Mouse (Mus musculus): ENCODE measurements around the gene Klk1b24.
"Not testable (repeated sequence)": the region's sequence is repeated elsewhere in the genome, so short reads cannot be mapped to it uniquely, and the experiment has no call there.

The Klk1b24 gene

DNA sequence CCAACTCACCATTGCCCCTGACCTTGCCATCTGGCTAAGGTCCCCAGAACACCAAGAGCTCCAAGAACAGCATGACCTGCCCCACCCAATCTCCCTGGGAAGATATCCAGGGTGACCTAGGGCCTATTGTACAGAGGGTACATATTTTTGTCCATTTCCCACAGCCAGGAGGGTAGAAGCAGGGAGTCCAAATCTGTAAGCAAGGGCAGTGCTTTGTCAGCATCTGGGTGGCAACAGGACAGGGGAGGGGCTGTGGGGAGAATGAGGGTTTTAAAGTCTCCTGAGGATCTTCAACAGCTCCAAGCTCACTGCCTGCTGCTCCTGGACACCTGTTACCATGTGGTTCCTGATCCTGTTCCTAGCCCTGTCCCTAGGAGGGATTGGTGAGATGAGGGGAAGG, at the start of gene Klk1b24:
Gene Klk1b24 (plus strand): TSS at position 301 of the 400 bp plus-strand sequence.
- not testable (repeated sequence) for DNase-seq (ENCODE audit: low spot score)

DNA sequence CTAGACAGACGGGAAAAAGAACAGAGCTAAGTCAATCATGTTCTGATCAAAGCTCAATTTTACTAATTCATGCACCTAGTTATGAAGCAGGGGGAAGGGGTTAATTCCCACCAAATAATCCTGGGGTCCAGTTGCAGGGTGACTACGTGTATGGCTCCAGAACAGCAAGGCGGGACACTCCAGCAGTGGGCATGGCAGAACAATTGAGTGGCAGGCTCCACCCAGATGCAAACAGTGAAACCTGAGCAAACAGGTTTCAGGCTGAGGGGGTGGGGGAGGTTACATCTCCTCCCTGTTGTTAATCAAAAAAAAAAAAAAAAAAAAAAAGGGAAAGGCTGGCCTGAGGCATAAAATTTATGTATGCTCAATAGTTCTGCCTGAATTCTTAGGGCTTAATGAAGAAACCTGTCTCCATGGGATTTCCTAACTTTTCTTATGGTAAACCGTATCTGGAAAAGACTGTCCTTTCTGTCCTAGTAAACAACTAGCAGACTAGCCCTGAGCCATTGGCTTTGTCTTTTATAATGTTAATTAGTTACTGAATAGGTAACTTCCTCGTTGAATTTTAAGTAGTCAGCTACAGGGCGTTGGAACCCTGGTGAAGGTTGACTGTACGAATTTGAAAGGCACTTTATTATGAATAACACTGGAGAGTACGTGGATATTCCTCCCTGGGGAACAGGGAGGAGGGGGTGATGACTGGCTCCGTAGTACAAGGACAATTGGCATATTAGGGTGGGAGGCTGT, 8.6 kb upstream of the Klk1b24 start:
- no peak for DNase-seq (ENCODE audit: low spot score)

DNA sequence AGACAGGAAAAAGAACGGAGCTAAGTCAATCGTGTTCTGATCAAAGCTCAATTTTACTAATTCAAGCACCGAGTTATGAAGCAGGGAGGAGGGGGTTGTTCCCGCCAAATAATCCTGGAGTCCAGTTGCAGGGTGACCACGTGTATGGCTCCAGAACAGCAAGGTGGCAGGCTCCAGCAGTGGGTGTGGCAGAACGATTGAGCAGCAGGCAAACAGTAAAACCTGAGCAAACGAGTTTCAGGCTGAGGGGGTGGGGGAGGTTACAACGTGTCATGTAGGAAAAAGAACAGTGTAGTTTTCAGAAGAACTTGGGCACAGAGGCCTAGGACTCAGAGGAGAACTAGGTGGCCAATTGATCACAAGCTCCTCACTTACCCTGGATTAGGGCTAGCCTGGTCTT, 1.5 kb upstream of the Klk1b24 start:
- DNase-seq (ENCODE audit: low spot score), result not testable (repeated sequence)

DNA sequence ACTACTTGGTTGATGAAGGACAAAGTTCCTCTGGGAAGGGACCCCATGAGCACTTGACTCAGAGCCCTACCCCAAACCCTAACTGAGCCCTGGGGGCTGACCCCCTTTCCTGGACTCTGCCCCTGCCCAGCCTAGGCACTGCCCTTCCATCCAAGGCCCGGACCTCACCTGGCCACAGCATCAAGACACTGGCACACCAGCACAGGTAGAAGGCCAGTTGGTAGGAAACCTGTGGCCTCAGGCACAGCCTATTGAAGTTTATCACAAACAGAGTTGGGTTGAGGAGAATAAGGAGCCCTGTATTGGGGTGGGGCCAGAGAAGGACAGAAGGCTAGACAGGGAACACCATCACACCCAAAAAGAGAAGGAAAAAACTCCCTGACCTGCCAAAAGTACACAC, 5.4 kb downstream of the Klk1b24 start:
- DNase-seq (ENCODE audit: low spot score), result not testable (repeated sequence)

DNA sequence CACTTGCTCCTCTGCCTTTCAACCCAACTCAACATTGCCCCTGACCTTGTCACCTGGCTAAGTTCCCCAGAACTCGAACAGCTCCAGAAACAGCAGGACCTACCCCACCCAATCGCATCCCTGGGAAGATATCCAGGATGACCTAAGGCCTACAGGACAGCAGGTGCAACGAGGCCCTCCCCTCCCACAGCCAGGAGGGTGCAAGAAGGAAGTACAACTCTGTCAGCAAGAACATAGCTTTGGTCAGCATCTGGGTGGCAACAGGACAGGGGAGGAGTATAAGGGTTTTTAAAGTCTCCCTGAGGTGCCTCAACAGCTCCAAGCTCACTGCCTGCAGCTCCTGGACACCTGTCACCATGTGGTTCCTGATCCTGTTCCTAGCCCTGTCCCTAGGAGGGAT, 9.9 kb downstream of the Klk1b24 start, which contains the start of gene Klk1b3:
Gene Klk1b3 (plus strand): TSS at position 301 of the 400 bp plus-strand sequence.
- no peak for DNase-seq (ENCODE audit: low spot score)

DNA sequence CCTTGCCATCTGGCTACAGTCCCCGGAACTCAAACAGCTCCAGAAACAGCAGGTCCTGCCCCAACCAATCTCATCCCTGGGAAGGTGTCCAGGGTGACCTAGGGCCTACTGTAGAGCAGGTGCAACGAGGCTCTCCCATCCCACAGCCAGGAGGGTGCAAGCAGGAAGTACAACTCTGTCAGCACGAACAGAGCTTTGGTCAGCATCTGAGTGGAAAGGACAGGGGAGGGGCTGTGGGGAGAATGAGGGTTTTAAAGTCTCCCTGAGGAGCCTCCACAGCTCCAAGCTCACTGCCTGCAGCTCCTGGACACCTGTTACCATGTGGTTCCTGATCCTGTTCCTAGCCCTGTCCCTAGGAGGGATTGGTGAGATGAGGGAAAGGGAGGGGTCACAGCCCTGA, 19.1 kb downstream of the Klk1b24 start, which contains the start of gene Klk1b4:
Gene Klk1b4 (plus strand): TSS at position 301 of the 400 bp plus-strand sequence.
- not testable (repeated sequence) for DNase-seq (ENCODE audit: low spot score)

DNA sequence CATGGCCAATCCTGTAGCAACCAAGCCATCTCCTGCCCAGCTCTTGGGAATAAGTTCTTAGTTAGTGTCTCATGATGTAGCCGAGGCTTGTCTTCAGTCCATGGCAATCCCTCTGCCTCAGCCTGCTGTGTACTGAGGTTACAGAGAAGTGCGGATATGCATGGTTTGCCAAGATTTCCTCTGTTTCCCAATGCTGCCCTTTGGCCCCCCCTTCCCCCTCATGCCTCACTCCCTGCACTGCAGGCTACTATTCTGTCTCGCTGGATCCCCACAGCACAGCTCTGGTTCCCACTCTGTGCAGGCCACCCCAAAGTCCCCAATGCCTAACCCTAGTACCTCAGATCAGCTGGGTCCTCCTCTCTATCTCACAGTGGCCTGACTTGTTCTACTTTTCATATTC, 20.3 kb downstream of the Klk1b24 start:
- DNase-seq (ENCODE audit: low spot score), result no peak

DNA sequence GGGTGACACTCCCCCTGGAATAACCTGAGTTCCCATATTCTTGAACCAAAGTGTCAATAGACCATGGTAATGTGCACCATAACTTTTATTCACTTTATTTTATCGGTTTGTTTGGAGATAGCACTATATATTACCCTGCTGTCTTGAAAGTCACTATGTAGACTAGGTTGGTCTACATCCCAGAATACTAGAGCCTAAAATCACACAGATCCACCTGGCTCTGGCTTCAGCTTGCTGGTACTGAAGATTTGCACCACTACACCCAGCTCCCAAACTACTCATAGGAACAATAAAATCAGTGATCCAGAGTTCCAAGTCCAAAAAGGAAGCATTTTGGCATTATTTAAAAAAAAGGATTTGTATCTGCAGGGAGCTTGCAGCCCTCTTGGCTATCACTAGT, 27.6 kb downstream of the Klk1b24 start, which contains the start of gene Klk1b5:
Gene Klk1b5 (plus strand): TSS at position 301 of the 400 bp plus-strand sequence.
- DNase-seq (ENCODE audit: low spot score), result no peak

DNA sequence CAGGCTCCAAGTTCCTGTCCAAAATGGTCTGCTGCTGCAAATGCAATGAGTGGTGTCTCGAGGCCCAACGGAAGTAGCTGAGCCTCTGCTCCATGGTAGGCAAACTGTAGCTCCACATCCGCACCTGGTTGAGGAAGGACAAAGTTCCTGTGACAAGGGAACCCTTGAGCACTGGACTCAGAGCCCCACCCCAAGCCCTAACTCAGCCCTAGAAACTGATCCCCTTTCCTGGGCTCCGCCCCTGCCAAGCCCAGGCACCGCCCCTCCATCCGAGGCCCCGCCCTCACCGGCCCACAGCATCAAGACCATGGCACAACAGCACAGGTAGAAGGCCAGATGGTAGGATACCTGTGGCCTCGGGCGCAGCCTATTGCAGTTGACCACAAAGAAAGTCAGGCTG, 33.6 kb downstream of the Klk1b24 start:
- DNase-seq (ENCODE audit: low spot score), result not testable (repeated sequence)

DNA sequence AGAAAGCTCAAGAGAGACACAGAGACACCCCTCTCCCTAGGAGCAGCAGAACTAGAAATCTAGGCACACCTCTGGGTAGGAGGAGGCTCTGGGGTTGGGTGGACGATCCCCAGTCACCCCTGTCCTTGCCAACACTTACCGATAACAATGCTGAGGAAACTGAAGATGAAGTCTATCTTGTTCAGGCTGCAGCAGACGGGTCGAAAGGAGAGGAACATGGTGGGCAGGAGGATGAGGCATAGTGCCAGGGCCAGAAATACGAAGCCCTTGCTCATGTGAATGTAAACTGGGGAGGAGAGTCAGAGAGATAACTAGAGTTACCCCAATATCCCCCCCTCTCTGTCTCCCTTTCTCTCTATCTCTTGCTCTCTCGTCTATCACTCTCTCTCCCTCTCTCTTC, 34.3 kb downstream of the Klk1b24 start:
- DNase-seq (ENCODE audit: low spot score), result not testable (repeated sequence)

DNA sequence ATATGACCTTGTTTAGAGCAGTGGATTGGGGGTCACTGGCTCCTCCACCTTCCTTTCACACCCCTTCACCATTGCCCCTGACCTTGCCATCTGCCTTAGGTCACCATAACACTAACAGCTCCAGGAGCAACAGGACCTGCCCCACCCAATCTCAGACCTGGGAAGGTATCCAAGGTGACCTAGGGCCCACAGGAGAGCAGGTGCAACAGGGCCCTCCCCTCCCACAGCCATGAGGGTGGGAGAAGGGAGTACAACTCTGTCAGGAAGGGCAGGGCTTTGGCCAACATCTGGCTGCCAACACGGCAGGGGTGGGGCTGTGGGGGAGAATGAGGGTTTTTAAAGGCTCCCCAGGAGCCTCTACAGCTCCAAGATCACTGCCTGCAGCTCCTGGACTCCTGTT, 37.0 kb downstream of the Klk1b24 start, which contains the start of gene Klk1:
Gene Klk1 (plus strand): TSS at position 285 of the 400 bp plus-strand sequence.
- no peak for DNase-seq (ENCODE audit: low spot score)

DNA sequence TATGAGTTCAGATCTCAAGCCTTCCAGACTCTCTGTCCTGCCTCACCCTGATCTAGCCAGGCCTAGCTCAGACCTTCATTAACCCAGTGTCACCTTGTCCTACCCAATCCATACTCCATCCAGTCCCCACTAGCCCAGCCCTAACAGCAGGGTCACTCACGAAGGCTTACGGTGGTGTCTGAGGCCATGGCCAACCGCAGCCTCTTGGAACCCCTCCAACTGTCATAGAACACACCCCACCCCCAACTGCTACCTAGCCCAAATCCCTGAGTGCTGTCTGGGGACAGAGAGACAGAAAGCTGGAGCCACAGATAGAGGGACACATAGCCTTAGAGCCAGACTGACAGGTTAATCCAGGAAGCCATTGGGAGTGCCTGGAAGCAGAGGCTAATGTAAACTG, 47.9 kb downstream of the Klk1b24 start, which contains the start of gene Gm36864:
Gene Gm36864 (plus strand): TSS at position 269 of the 400 bp plus-strand sequence.
- no peak for DNase-seq (ENCODE audit: low spot score)

DNA sequence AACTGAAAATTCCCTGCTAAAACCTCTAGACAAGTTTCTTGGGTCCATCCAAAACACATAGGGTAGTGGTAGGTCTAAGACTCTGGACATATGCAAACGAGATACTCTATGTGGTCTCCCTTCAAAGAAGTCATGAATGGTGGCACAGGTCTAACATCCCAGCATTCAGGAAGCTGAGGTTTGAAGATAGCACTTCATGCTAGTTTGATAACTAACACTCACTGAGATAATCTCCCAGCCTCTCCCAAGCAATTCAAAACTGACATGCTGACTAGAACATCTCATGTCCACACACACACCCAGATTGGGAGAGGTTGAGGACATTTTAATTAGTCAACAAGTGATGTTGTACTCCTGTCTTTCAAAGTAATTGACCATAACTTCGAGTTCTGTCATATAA, 51.9 kb downstream of the Klk1b24 start:
- DNase-seq (ENCODE audit: low spot score), result no peak

DNA sequence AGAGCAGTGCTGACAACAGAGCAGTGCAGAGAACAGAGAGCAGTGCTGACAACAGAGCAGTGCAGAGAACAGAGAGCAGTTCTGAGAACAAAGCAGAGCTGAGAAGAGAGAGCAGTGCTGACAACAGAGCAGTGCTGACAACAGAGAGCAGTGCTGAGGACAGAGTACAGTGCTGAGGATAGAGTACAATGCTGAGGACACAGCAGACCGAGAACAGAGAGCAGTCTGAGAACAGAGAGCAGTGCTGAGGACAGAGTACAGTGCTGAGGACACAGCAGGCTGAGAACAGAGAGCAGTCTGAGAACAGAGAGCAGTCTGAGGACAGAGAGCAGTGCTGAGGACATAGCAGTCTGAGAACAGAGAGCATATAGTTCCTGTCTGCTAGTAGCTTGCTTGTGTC, 52.7 kb downstream of the Klk1b24 start:
- DNase-seq (ENCODE audit: low spot score), result no peak

DNA sequence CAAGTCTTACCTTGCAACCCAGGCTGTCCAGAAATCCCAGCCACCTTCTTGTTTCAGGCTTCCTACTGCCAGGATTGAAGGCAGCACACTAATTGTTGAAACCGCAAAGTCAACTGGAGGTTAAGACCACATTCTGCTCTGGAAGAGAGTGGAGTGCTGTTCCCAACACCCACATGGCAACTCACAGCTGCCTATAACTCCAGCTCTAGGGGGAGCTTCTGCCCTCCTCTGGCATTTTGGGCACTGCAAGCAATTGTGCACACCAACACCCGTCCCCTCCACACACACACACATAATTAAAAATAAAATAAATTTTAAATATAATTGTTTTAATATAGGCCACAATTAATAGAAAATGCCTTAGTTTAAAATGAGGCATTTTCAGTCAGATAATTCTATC, 53.1 kb downstream of the Klk1b24 start:
- no peak for DNase-seq (ENCODE audit: low spot score)
